Mouse (Mus musculus) G1E (cell line): ENCODE results near the gene Wwc2.

Experiments used
- CTCF ChIP-seq: IDR thresholded peaks from 2 replicates; pipeline ENCODE4 v1.5.1; 2012; ENCODE audit warnings: low read depth, low read length, inconsistent platforms, mixed read lengths
- GATA1 ChIP-seq: IDR thresholded peaks from 2 replicates; pipeline ENCODE4 v1.6.1; 2012; ENCODE audit warnings: borderline replicate concordance, low read length, inconsistent platforms, mixed read lengths

DNA sequence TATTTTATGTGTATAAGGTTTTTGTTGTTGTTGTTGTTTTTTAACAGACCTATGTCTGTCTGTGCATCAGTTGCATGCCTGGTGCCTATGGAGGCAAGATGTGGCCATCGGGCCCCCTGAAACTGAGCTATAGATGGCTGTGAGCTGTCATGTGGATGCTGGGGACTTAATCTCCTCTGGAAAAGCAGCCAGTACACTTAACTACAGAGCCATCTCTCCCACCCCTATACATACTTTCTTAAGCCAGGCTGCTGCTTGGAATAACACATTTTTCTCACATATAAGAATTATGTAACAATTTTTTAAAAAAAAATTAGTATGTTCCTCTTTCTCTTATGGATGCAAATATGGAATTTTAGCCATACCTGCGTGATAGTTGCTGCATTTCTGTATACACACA, 207.2 kb downstream of the Wwc2 start:
- TF ChIP-seq CTCF (no peak), GATA1 (no peak)
